Mouse (Mus musculus): ENCODE measurements at regions not wholly inside any gene's neighbourhood (a gene's known extent, or its start where the extent isn't known, plus 50 kb on each side); places are given as distances from the start of the nearest gene placed in this dataset.

GRCm38 (mm10) chr17:65170691-65171090 is 334.8 kb upstream of the 4930583I09Rik start:
- H3K9me3 ChIP-seq (ENCODE audit: low read length) = no peaks in the 10 kb centered on the region
- no peak overlapping the region for H3K9ac ChIP-seq
- no peaks in the 10 kb centered on the region for H3K36me3 ChIP-seq (ENCODE audit: insufficient read depth)
- DNase-seq (peak; percentile 82), ATAC-seq (peak; percentile 83)
- no peak for TF ChIP-seq CTCF (IDR thresholded peaks at IDR 0.05; ENCODE audit: low read depth)
- H3K4me2 ChIP-seq (ENCODE audit: low read depth) = no peak overlapping the region
- no peaks in the 10 kb centered on the region for H3K27me3 ChIP-seq (ENCODE audit: insufficient read depth, low read length)
- 0 out of 2 replicates have a peak, but pooled peaks cover 6% of the 10 kb centered on the region for H3K4me1 ChIP-seq (ENCODE audit: insufficient read depth)
- H3K4me3 ChIP-seq (ENCODE audit: low read depth, low read length) = no peak overlapping the region
- peak overlapping the region; percentile 67 for H3K27ac ChIP-seq (ENCODE audit: low read depth, low read length)
- 29% methylated on average over 4 of the region's 4 CpGs for WGBS

- no peaks in the 10 kb centered on the region for H3K9me3 ChIP-seq (ENCODE audit: low read length)
- H3K9ac ChIP-seq = no peak overlapping the region
- 0 out of 2 replicates have a peak, but pooled peaks cover 5% of the 10 kb centered on the region for H3K4me1 ChIP-seq (ENCODE audit: insufficient read depth)
- WGBS = 42% methylated on average over 4 of the region's 4 CpGs
- H3K36me3 ChIP-seq (ENCODE audit: insufficient read depth) = no peaks in the 10 kb centered on the region
- no peak for TF ChIP-seq CTCF (IDR thresholded peaks at IDR 0.05; ENCODE audit: low read depth)
- H3K4me3 ChIP-seq (ENCODE audit: low read depth, low read length) = no peak overlapping the region
- ATAC-seq = peak; percentile 68
- no peak overlapping the region for H3K4me2 ChIP-seq (ENCODE audit: low read depth)
- H3K27ac ChIP-seq (ENCODE audit: low read depth, low read length) = no peak overlapping the region
- no peaks in the 10 kb centered on the region for H3K27me3 ChIP-seq (ENCODE audit: insufficient read depth, low read length)
- no peak for DNase-seq
Observed at GRCm38 (mm10) chr17:65169981-65170617, 334.2 kb upstream of the 4930583I09Rik start.

GRCm38 (mm10) chr17:65146376-65146775 is 310.5 kb upstream of the 4930583I09Rik start:
- H3K4me3 ChIP-seq (ENCODE audit: low read depth, low read length) = no peak overlapping the region
- no peak overlapping the region for H3K27ac ChIP-seq (ENCODE audit: low read depth, low read length)
- no peak for TF ChIP-seq CTCF (IDR thresholded peaks at IDR 0.05; ENCODE audit: low read depth)
- ATAC-seq (peak; percentile 81), DNase-seq (peak; percentile 70)
- H3K4me2 ChIP-seq (ENCODE audit: low read depth) = no peak overlapping the region
- WGBS = 33% methylated on average over 2 of the region's 2 CpGs
- H3K27me3 ChIP-seq (ENCODE audit: insufficient read depth, low read length) = no peaks in the 10 kb centered on the region
- H3K9ac ChIP-seq = no peak overlapping the region
- H3K36me3 ChIP-seq (ENCODE audit: insufficient read depth) = no peaks in the 10 kb centered on the region
- no peaks in the 10 kb centered on the region for H3K4me1 ChIP-seq (ENCODE audit: insufficient read depth)
- H3K9me3 ChIP-seq (ENCODE audit: low read length) = no peaks in the 10 kb centered on the region

GRCm38 (mm10) chr17:65114651-65115050 is 278.8 kb upstream of the 4930583I09Rik start:
- Histone ChIP-seq H3K36me3 (ENCODE audit: insufficient read depth) (no peaks in the 10 kb centered on the region), H3K4me3 (ENCODE audit: low read depth, low read length) (no peak overlapping the region), H3K4me2 (ENCODE audit: low read depth) (no peak overlapping the region), H3K9me3 (ENCODE audit: low read length) (no peaks in the 10 kb centered on the region), H3K27me3 (ENCODE audit: insufficient read depth, low read length) (no peaks in the 10 kb centered on the region), H3K27ac (ENCODE audit: low read depth, low read length) (no peak overlapping the region), H3K4me1 (ENCODE audit: insufficient read depth) (no peaks in the 10 kb centered on the region), H3K9ac (no peak overlapping the region)
- 40% methylated on average over 5 of the region's 5 CpGs for WGBS
- no peak for DNase-seq
- TF ChIP-seq CTCF (IDR thresholded peaks at IDR 0.05; ENCODE audit: low read depth) = no peak
- ATAC-seq = no peak

GRCm38 (mm10) chr17:65113121-65113520 is 277.2 kb upstream of the 4930583I09Rik start:
- no peak overlapping the region for H3K27ac ChIP-seq (ENCODE audit: low read depth, low read length)
- ATAC-seq = no peak
- 65% methylated on average over 3 of the region's 3 CpGs for WGBS
- H3K9me3 ChIP-seq (ENCODE audit: low read length) = no peaks in the 10 kb centered on the region
- no peak for TF ChIP-seq CTCF (IDR thresholded peaks at IDR 0.05; ENCODE audit: low read depth)
- H3K4me2 ChIP-seq (ENCODE audit: low read depth) = no peak overlapping the region
- no peak overlapping the region for H3K9ac ChIP-seq
- no peaks in the 10 kb centered on the region for H3K4me1 ChIP-seq (ENCODE audit: insufficient read depth)
- no peaks in the 10 kb centered on the region for H3K27me3 ChIP-seq (ENCODE audit: insufficient read depth, low read length)
- no peak for DNase-seq
- H3K4me3 ChIP-seq (ENCODE audit: low read depth, low read length) = no peak overlapping the region
- no peaks in the 10 kb centered on the region for H3K36me3 ChIP-seq (ENCODE audit: insufficient read depth)

GRCm38 (mm10) chr17:65105622-65106021 is 269.8 kb upstream of the 4930583I09Rik start:
- H3K9me3 ChIP-seq (ENCODE audit: low read length) = no peaks in the 10 kb centered on the region
- no peaks in the 10 kb centered on the region for H3K4me1 ChIP-seq (ENCODE audit: insufficient read depth)
- no peak for TF ChIP-seq CTCF (IDR thresholded peaks at IDR 0.05; ENCODE audit: low read depth)
- WGBS = 93% methylated on average over 2 of the region's 2 CpGs
- no peak overlapping the region for H3K4me3 ChIP-seq (ENCODE audit: low read depth, low read length)
- H3K27me3 ChIP-seq (ENCODE audit: insufficient read depth, low read length) = no peaks in the 10 kb centered on the region
- H3K4me2 ChIP-seq (ENCODE audit: low read depth) = no peak overlapping the region
- H3K36me3 ChIP-seq (ENCODE audit: insufficient read depth) = no peaks in the 10 kb centered on the region
- no peak overlapping the region for H3K27ac ChIP-seq (ENCODE audit: low read depth, low read length)
- ATAC-seq (no peak), DNase-seq (no peak)
- no peak overlapping the region for H3K9ac ChIP-seq

GRCm38 (mm10) chr17:65101157-65101556 is 265.3 kb upstream of the 4930583I09Rik start:
- no peak overlapping the region for H3K4me3 ChIP-seq (ENCODE audit: low read depth, low read length)
- no peak overlapping the region for H3K4me2 ChIP-seq (ENCODE audit: low read depth)
- no peak for TF ChIP-seq CTCF (IDR thresholded peaks at IDR 0.05; ENCODE audit: low read depth)
- H3K9ac ChIP-seq = no peak overlapping the region
- no peak overlapping the region for H3K27ac ChIP-seq (ENCODE audit: low read depth, low read length)
- DNase-seq (no peak), ATAC-seq (no peak)
- H3K4me1 ChIP-seq (ENCODE audit: insufficient read depth) = no peaks in the 10 kb centered on the region
- 76% methylated on average over 6 of the region's 6 CpGs for WGBS
- H3K36me3 ChIP-seq (ENCODE audit: insufficient read depth) = no peaks in the 10 kb centered on the region
- no peaks in the 10 kb centered on the region for H3K27me3 ChIP-seq (ENCODE audit: insufficient read depth, low read length)
- no peaks in the 10 kb centered on the region for H3K9me3 ChIP-seq (ENCODE audit: low read length)
